Mouse (Mus musculus) kidney, postnatal 0 days (tissue): Measurements from ENCODE around the gene Gm20388. TPM values are rescaled to one million over a fixed set of nuclear protein-coding genes. Genes with fewer than 3 reads are reported as not detected.

Experiments used
- ATAC-seq: fragments of 200-750 bp; cut with Nextera tagmentation; replicated peaks from 2 replicates; pipeline ENCODE4 v1.8.0; 2017; ENCODE audit warnings: low read depth, moderate number of reproducible peaks, moderate TSS enrichment, moderate library complexity; ENCODE audit not compliant: low FRiP score
- DNase-seq: peaks from one replicate; pipeline ENCODE4 v3.0.0-alpha.2; 2016; ENCODE audit warnings: low spot score
- H3K27ac ChIP-seq: fragments of 300-500 bp; sonication (generic); 2 replicates; pipeline ENCODE4 v1.5.1; 2014; ENCODE audit warnings: mild to moderate bottlenecking
- H3K27me3 ChIP-seq: fragments of 300-500 bp; sonication (generic); 2 replicates; pipeline ENCODE4 v1.6.1; 2014; ENCODE audit warnings: low read length, mixed read lengths; ENCODE audit not compliant: insufficient read depth
- H3K36me3 ChIP-seq: fragments of 300-500 bp; sonication (generic); 2 replicates; pipeline ENCODE4 v1.6.1; 2014; ENCODE audit warnings: low read length, mixed read lengths; ENCODE audit not compliant: insufficient read depth
- H3K4me1 ChIP-seq: fragments of 300-500 bp; sonication (generic); replicated peaks from 2 replicates; pipeline ENCODE4 v1.6.1; 2014; ENCODE audit warnings: antibody characterized with exemption, low read length, mixed read lengths; ENCODE audit not compliant: insufficient read depth
- H3K4me2 ChIP-seq: fragments of 300-500 bp; sonication (generic); 2 replicates; pipeline ENCODE4 v1.6.1; 2014; ENCODE audit warnings: mild to moderate bottlenecking, low read length, moderate library complexity, mixed read lengths
- H3K4me3 ChIP-seq: fragments of 300-500 bp; sonication (generic); replicated peaks from 2 replicates; pipeline ENCODE4 v1.5.1; 2014; ENCODE audit warnings: low read depth, low read length
- H3K9ac ChIP-seq: fragments of 300-500 bp; sonication (generic); 2 replicates; pipeline ENCODE4 v1.6.1; 2014; ENCODE audit warnings: low read depth, low read length
- H3K9me3 ChIP-seq: fragments of 300-500 bp; sonication (generic); replicated peaks from 2 replicates; pipeline ENCODE4 v1.6.1; 2016; ENCODE audit warnings: low read length, inconsistent platforms, mixed read lengths
- CTCF ChIP-seq: IDR thresholded peaks from 2 replicates; pipeline ENCODE4 v1.5.1; 2016; ENCODE audit warnings: antibody characterized with exemption, low read depth, mild to moderate bottlenecking, moderate library complexity
- WGBS: fragments of 180-500 bp; shearing (Covaris S2); extraction: QIAGEN DNeasy Blood & Tissue Kit; methylation state at CpG from one replicate; pipeline ENCODE4 v1.1.7; 2014; 5-methylcytosine and 5-hydroxymethylcytosine counted together
- polyA plus RNA-seq: library from polyadenylated mRNA; unstranded; fragments of >200 nt; fragmentation: Nextera tagmentation; extraction: Ambion mirVana; gene quantifications from 2 replicates; pipeline ENCODE4 v1.2.1, GENCODE M21; 2015

Gene Gm20388
- polyA plus RNA-seq, 1 experiment from 2014 or later, result not detected

DNA sequence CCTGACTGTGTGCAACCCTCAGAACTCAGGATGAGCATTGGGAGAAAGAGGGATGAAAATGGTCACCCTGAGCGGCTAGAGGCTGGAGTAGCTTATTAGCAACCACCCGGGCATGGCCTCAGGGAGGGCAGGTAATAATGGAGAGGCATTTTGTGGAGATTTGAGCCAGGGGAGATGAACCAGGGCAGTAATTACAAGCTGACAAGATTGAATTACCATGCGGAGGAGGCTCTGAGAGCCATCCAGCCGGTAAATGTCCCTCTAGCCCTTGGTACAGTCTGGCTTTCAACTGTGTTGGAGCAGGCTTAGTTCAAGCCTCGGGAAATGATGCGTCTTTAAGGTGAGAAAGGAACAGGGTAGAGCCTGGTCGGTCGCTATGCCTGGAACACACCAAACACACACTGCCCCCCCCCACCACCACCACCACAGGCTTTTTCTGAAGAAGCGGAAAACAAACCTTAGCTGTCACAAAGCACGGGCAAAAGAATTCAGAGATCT lies 1486.6 kb downstream of the Gm20388 start:
- Histone ChIP-seq H3K4me2 (peak overlapping the region; percentile 47), H3K27ac (peak overlapping the region; percentile 83), H3K9me3 (no peaks in the 10 kb centered on the region), H3K27me3 (peaks cover 8% of the 10 kb centered on the region), H3K4me1 (peaks cover 11% of the 10 kb centered on the region; the same call in 1 of the 2 replicates), H3K9ac (no peak overlapping the region; the same call in 1 of the 2 replicates), H3K4me3 (no peak overlapping the region; the same call in 1 of the 2 replicates), H3K36me3 (no peaks in the 10 kb centered on the region)
- no peak for TF ChIP-seq CTCF
- 28% methylated on average over 10 of the region's 10 CpGs for WGBS
- peak; percentile 87 for DNase-seq
- no peak for ATAC-seq

DNA sequence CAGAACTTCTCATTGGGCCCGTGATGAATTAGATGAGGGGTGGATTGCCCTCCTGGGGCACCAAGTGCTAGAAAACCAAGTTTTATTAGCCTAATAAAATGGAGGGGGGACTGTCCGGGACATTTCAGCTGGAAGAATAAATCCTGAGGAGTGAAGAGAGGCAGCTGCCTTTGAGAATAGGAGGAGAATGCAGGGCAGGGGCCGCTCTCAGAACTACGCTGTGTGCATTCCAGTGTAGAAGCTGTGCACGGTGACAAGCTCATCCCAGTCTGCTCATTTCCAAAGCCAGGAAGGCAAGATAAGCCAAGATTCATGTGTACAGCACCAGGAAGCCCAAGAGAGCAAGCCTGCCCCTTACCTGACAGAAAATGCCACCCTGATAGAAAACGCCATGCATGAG lies 1487.4 kb downstream of the Gm20388 start:
- TF ChIP-seq CTCF, result no peak
- no peak overlapping the region for H3K4me3 ChIP-seq
- peak overlapping the region; percentile 83 for H3K27ac ChIP-seq
- ATAC-seq (no peak), DNase-seq (peak; percentile 88)
- no peaks in the 10 kb centered on the region for H3K36me3 ChIP-seq
- no peaks in the 10 kb centered on the region for H3K9me3 ChIP-seq
- no peak overlapping the region for H3K9ac ChIP-seq
- WGBS, result 26% methylated on average over 6 of the region's 6 CpGs
- H3K4me1 ChIP-seq, result 0 out of 2 replicates have a peak, but pooled peaks cover 4% of the 10 kb centered on the region
- H3K27me3 ChIP-seq, result peaks cover 3% of the 10 kb centered on the region
- H3K4me2 ChIP-seq, result peak overlapping the region; percentile 47; the same call in 1 of the 2 replicates

DNA sequence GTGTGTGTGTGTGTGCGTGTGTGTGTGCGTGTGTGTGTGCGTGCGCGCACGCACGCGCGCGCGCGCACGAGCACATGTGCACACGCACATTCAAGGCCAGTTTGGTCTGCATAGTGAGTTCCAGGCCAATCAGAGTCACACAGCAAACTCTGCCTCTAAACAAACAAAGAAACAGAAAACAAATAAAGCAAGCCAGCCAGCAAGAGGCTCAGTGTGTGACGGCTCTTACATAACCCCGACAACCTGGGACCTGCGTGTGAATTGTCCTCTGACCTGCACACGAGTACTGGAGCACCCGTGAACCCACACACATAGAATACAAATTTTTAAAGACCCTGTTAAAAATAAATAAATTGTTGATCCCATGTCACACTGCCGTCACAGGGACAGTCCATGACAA lies 1488.1 kb downstream of the Gm20388 start:
- no peaks in the 10 kb centered on the region for H3K36me3 ChIP-seq
- H3K9me3 ChIP-seq, result no peaks in the 10 kb centered on the region
- H3K27ac ChIP-seq, result peak overlapping the region; percentile 83; the same call in 1 of the 2 replicates
- no peak overlapping the region; the same call in 1 of the 2 replicates for H3K4me2 ChIP-seq
- 0 out of 2 replicates have a peak, but pooled peaks cover 4% of the 10 kb centered on the region for H3K4me1 ChIP-seq
- TF ChIP-seq CTCF, result no peak
- H3K27me3 ChIP-seq, result no peaks in the 10 kb centered on the region; the same call in 1 of the 2 replicates
- 72% methylated on average over 20 of the region's 20 CpGs for WGBS
- no peak overlapping the region for H3K4me3 ChIP-seq
- no peak for ATAC-seq
- DNase-seq, result no peak
- no peak overlapping the region for H3K9ac ChIP-seq

DNA sequence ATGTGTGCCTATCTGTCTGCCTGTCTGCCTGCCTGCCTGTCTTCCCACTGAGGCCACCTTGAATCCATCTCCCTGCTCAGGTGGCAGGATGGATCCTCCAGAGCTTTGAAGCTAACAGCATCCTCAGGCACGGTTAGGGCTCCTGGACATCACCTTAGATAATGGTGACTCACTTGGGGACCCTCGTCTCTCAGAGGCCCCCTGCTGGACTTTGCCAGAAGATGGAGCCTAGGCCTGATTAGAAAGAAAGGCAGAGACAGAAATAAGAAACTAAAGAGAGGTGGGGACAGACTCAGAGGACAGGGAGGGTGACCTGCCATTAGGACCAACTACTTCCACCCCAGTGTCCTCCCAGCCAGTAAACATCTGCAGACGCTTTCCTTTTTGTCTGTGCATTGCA lies 1488.5 kb downstream of the Gm20388 start:
- 37% methylated on average over 3 of the region's 3 CpGs for WGBS
- ATAC-seq (no peak), DNase-seq (peak; percentile 44)
- Histone ChIP-seq H3K4me3 (no peak overlapping the region), H3K4me1 (0 out of 2 replicates have a peak, but pooled peaks cover 4% of the 10 kb centered on the region), H3K4me2 (no peak overlapping the region), H3K27me3 (no peaks in the 10 kb centered on the region; the same call in 1 of the 2 replicates), H3K9ac (no peak overlapping the region), H3K27ac (no peak overlapping the region), H3K9me3 (no peaks in the 10 kb centered on the region), H3K36me3 (no peaks in the 10 kb centered on the region)
- peak; percentile 57 for TF ChIP-seq CTCF

DNA sequence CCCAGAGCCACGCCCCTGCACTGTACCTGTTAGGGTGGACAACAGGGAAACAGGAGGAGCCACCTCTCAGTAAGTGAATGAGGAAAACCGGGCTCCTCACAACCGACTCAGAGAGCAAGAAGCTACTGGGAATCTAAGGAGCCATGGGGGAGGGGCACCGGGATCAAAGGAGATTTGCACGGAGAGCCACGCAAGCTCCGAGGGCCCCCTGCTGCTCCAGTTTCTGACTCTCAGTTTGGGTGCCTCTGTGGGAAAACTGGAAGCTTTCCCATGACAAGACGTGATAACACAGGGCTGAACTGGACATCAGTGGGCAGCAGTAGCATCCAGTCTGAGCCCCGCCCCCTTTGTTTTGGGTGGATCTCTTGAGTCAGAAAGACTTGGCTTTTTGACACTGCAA lies 1489.9 kb downstream of the Gm20388 start:
- H3K27me3 ChIP-seq, result no peaks in the 10 kb centered on the region; the same call in 1 of the 2 replicates
- 0 out of 2 replicates have a peak, but pooled peaks cover 4% of the 10 kb centered on the region for H3K4me1 ChIP-seq
- no peak for TF ChIP-seq CTCF
- H3K36me3 ChIP-seq, result no peaks in the 10 kb centered on the region
- H3K27ac ChIP-seq, result no peak overlapping the region
- WGBS, result 24% methylated on average over 9 of the region's 9 CpGs
- ATAC-seq (no peak), DNase-seq (peak; percentile 43)
- H3K4me3 ChIP-seq, result no peak overlapping the region
- H3K9me3 ChIP-seq, result no peaks in the 10 kb centered on the region
- H3K4me2 ChIP-seq, result no peak overlapping the region
- no peak overlapping the region for H3K9ac ChIP-seq

DNA sequence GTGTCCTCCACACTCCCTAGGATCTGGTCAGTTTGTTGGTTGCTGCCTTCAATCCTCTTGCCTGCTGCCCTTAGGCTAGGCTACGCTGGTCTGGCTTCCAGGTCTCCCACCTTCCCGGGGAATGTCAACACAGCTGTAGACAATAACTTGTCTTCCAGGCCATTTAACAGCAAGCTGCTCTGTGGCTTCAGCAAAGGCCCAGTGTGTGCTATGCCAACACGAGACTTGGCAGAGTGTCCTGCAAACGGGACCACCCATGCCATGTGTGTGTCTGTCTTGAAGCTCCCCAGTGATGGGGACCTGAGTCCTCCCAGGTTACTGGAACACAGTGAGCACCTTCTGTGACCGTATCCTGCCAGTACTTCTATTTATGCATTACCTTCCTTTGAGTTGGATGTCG lies 1493.2 kb downstream of the Gm20388 start:
- Histone ChIP-seq H3K4me1 (0 out of 2 replicates have a peak, but pooled peaks cover 4% of the 10 kb centered on the region), H3K27ac (no peak overlapping the region), H3K36me3 (no peaks in the 10 kb centered on the region), H3K27me3 (no peaks in the 10 kb centered on the region; the same call in 1 of the 2 replicates), H3K4me2 (no peak overlapping the region), H3K9me3 (no peaks in the 10 kb centered on the region), H3K9ac (no peak overlapping the region), H3K4me3 (no peak overlapping the region)
- ATAC-seq, result no peak
- DNase-seq, result peak; percentile 25
- no peak for TF ChIP-seq CTCF
- WGBS, result 69% methylated on average over 6 of the region's 6 CpGs
